Mouse (Mus musculus) MEL (cell line): ENCODE measurements around the gene Rftn1. TPM values are rescaled to one million over a fixed set of nuclear protein-coding genes. Genes with fewer than 3 reads are reported as not detected.

Experiments
- DNase-seq: peaks from one replicate; pipeline ENCODE4 v3.0.0; 2011; ENCODE audit warnings: low read depth, low spot score
- H3K27ac ChIP-seq: 2 replicates; pipeline ENCODE4 v1.5.1; 2012; ENCODE audit warnings: low read depth, mild to moderate bottlenecking, control low read depth, low read length, moderate library complexity; ENCODE audit not compliant: control insufficient read depth
- H3K27me3 ChIP-seq, 2 experiments: fragments of 150-350 bp in 1 of 2; sonication (generic) in 1 of 2; 2 replicates each; pipeline ENCODE4 v1.6.1; 2012; ENCODE audit warnings: low read length in 2 of 2, mild to moderate bottlenecking in 2 of 2, improper control_type of control experiment in 1 of 2, moderate library complexity in 1 of 2; ENCODE audit not compliant: insufficient read depth in 2 of 2, control insufficient read depth in 1 of 2
- H3K36me3 ChIP-seq, 2 experiments: 2 replicates each; pipeline ENCODE4 v1.6.1; 2012 to 2014; ENCODE audit warnings: low read length in 2 of 2, improper control_type of control experiment in 1 of 2, inconsistent platforms in 1 of 2, mild to moderate bottlenecking in 1 of 2; ENCODE audit not compliant: insufficient read depth in 2 of 2, control insufficient read depth in 1 of 2
- H3K4me1 ChIP-seq, 2 experiments: fragments of 150-350 bp in 1 of 2; sonication (generic) in 1 of 2; 2 replicates each; pipeline ENCODE4 v1.6.1; 2012; ENCODE audit warnings: low read length in 2 of 2, improper control_type of control experiment in 1 of 2, mild to moderate bottlenecking in 1 of 2; ENCODE audit not compliant: insufficient read depth in 2 of 2, control insufficient read depth in 1 of 2
- H3K4me3 ChIP-seq, 2 experiments: fragments of 150-350 bp in 1 of 2; sonication (generic) in 1 of 2; 2 replicates each; pipeline ENCODE4 v1.5.1; 2012; ENCODE audit warnings: low read depth in 2 of 2, low read length in 2 of 2, mild to moderate bottlenecking in 2 of 2, moderate library complexity in 2 of 2, control low read depth in 1 of 2, improper control_type of control experiment in 1 of 2; ENCODE audit not compliant: control insufficient read depth in 1 of 2, insufficient read depth in 1 of 2
- H3K79me2 ChIP-seq: 2 replicates; pipeline ENCODE4 v1.6.1; 2012; ENCODE audit warnings: mild to moderate bottlenecking, low read length, moderate library complexity; ENCODE audit not compliant: control insufficient read depth, poor library complexity, insufficient read depth
- H3K9ac ChIP-seq: 2 replicates; pipeline ENCODE4 v1.6.1; 2012; ENCODE audit warnings: low read depth, mild to moderate bottlenecking, control low read depth, low read length, moderate library complexity; ENCODE audit not compliant: control insufficient read depth, poor library complexity, severe bottlenecking
- H3K9me3 ChIP-seq: fragments of 150-350 bp; sonication (generic); replicated peaks from 2 replicates; pipeline ENCODE4 v1.6.1; 2012; ENCODE audit warnings: mild to moderate bottlenecking, low read length, improper control_type of control experiment, moderate library complexity; ENCODE audit not compliant: insufficient read depth
- BHLHE40 ChIP-seq: IDR thresholded peaks from 2 replicates; pipeline ENCODE4 v1.6.1; 2012; ENCODE audit warnings: low read depth, mild to moderate bottlenecking, inconsistent platforms, low read length, improper control_type of control experiment, borderline replicate concordance
- CHD1 ChIP-seq: IDR thresholded peaks from 2 replicates; pipeline ENCODE4 v1.6.1; 2012; ENCODE audit warnings: low read depth, mild to moderate bottlenecking, inconsistent platforms, low read length, improper control_type of control experiment
- CHD2 ChIP-seq: IDR thresholded peaks from 2 replicates; pipeline ENCODE4 v1.6.1; 2011; ENCODE audit warnings: low read length, improper control_type of control experiment
- CTCF ChIP-seq, 3 experiments: IDR thresholded peaks in 2 of 3; conservative IDR thresholded peaks in 1 of 3; 2 replicates each; pipeline ENCODE4 v1.5.1; 2011 to 2012; ENCODE audit warnings: low read length in 3 of 3, low read depth in 2 of 3, mild to moderate bottlenecking in 2 of 3, improper control_type of control experiment in 1 of 3, inconsistent platforms in 1 of 3, mixed read lengths in 1 of 3, moderate library complexity in 1 of 3; ENCODE audit not compliant: control insufficient read depth in 1 of 3, insufficient read depth in 1 of 3, poor library complexity in 1 of 3, severe bottlenecking in 1 of 3
- ELF1 ChIP-seq: IDR thresholded peaks from 2 replicates; pipeline ENCODE4 v1.6.1; 2014; ENCODE audit warnings: low read depth, mild to moderate bottlenecking, inconsistent platforms, low read length, improper control_type of control experiment, moderate library complexity
- EP300 ChIP-seq, 2 experiments: IDR thresholded peaks; 2 replicates each; pipeline ENCODE4 v1.6.1; 2011; ENCODE audit warnings: improper control_type of control experiment in 2 of 2, low read length in 2 of 2, low read depth in 1 of 2, mild to moderate bottlenecking in 1 of 2
- ETS1 ChIP-seq: IDR thresholded peaks from 2 replicates; pipeline ENCODE4 v1.6.1; 2012; ENCODE audit warnings: low read depth, mild to moderate bottlenecking, inconsistent platforms, low read length, improper control_type of control experiment, moderate library complexity
- GABPA ChIP-seq: IDR thresholded peaks from 2 replicates; pipeline ENCODE4 v1.6.1; 2012; ENCODE audit warnings: low read depth, mild to moderate bottlenecking, inconsistent platforms, low read length, improper control_type of control experiment, moderate library complexity
- GATA1 ChIP-seq: IDR thresholded peaks from 2 replicates; pipeline ENCODE4 v1.6.1; 2011; ENCODE audit warnings: low read depth, low read length, improper control_type of control experiment
- HCFC1 ChIP-seq: IDR thresholded peaks from 2 replicates; pipeline ENCODE4 v1.6.1; 2012; ENCODE audit warnings: low read depth, mild to moderate bottlenecking, inconsistent platforms, low read length, improper control_type of control experiment, moderate library complexity
- MAX ChIP-seq: IDR thresholded peaks from 2 replicates; pipeline ENCODE4 v1.6.1; 2011; ENCODE audit warnings: low read length, improper control_type of control experiment
- MAZ ChIP-seq: IDR thresholded peaks from 2 replicates; pipeline ENCODE4 v1.6.1; 2012; ENCODE audit warnings: low read depth, mild to moderate bottlenecking, inconsistent platforms, low read length, improper control_type of control experiment
- MEF2A ChIP-seq: IDR thresholded peaks from 2 replicates; pipeline ENCODE4 v1.6.1; 2014; ENCODE audit warnings: low read depth, mild to moderate bottlenecking, inconsistent platforms, low read length, improper control_type of control experiment; ENCODE audit not compliant: poor library complexity, insufficient replicate concordance, severe bottlenecking; ENCODE audit errors: extremely low read depth
- MXI1 ChIP-seq: IDR thresholded peaks from 2 replicates; pipeline ENCODE4 v1.6.1; 2011; ENCODE audit warnings: mild to moderate bottlenecking, low read depth, low read length, improper control_type of control experiment
- MYC ChIP-seq: IDR thresholded peaks from 2 replicates; pipeline ENCODE4 v1.6.1; 2011; ENCODE audit warnings: low read depth, mild to moderate bottlenecking, low read length, improper control_type of control experiment, moderate library complexity
- NELFE ChIP-seq: IDR thresholded peaks from 2 replicates; pipeline ENCODE4 v1.6.1; 2011; ENCODE audit warnings: low read depth, low read length, improper control_type of control experiment
- NRF1 ChIP-seq: IDR thresholded peaks from 2 replicates; pipeline ENCODE4 v1.6.1; 2014; ENCODE audit warnings: low read depth, mild to moderate bottlenecking, inconsistent platforms, low read length, improper control_type of control experiment, moderate library complexity; ENCODE audit not compliant: poor library complexity, insufficient read depth, severe bottlenecking
- POLR2AphosphoS5 ChIP-seq: IDR thresholded peaks from 2 replicates; pipeline ENCODE4 v1.6.1; 2012; ENCODE audit warnings: low read depth, borderline replicate concordance, mild to moderate bottlenecking, inconsistent platforms, low read length, moderate library complexity, mixed read lengths
- RAD21 ChIP-seq: IDR thresholded peaks from 2 replicates; pipeline ENCODE4 v1.6.1; 2011; ENCODE audit warnings: mild to moderate bottlenecking, low read depth, low read length, improper control_type of control experiment
- RCOR1 ChIP-seq: IDR thresholded peaks from 2 replicates; pipeline ENCODE4 v1.6.1; 2012; ENCODE audit warnings: low read depth, mild to moderate bottlenecking, inconsistent platforms, low read length, improper control_type of control experiment
- SIN3A ChIP-seq: IDR thresholded peaks from 2 replicates; pipeline ENCODE4 v1.6.1; 2012; ENCODE audit warnings: low read length, improper control_type of control experiment, inconsistent platforms
- SMC3 ChIP-seq: IDR thresholded peaks from 2 replicates; pipeline ENCODE4 v1.6.1; 2011; ENCODE audit warnings: low read depth, low read length, improper control_type of control experiment
- TAL1 ChIP-seq: IDR thresholded peaks from 2 replicates; pipeline ENCODE4 v1.6.1; 2012; ENCODE audit warnings: mild to moderate bottlenecking, inconsistent platforms, low read length, moderate library complexity, mixed read lengths
- TBP ChIP-seq: IDR thresholded peaks from 2 replicates; pipeline ENCODE4 v1.8.0; 2011; ENCODE audit warnings: low read depth, low read length, improper control_type of control experiment
- TCF12 ChIP-seq: IDR thresholded peaks from 2 replicates; pipeline ENCODE4 v1.6.1; 2014; ENCODE audit warnings: low read depth, mild to moderate bottlenecking, inconsistent platforms, low read length, improper control_type of control experiment, moderate library complexity
- UBTF ChIP-seq: IDR thresholded peaks from 2 replicates; pipeline ENCODE4 v1.6.1; 2012; ENCODE audit warnings: low read depth, mild to moderate bottlenecking, inconsistent platforms, low read length, improper control_type of control experiment, moderate library complexity, borderline replicate concordance; ENCODE audit not compliant: insufficient read depth
- USF1 ChIP-seq: IDR thresholded peaks from 2 replicates; pipeline ENCODE4 v1.6.1; 2014; ENCODE audit warnings: low read depth, mild to moderate bottlenecking, inconsistent platforms, low read length, improper control_type of control experiment, moderate library complexity
- USF2 ChIP-seq, 2 experiments: IDR thresholded peaks; 2 replicates each; pipeline ENCODE4 v1.6.1; 2011 to 2012; ENCODE audit warnings: improper control_type of control experiment in 2 of 2, low read length in 2 of 2, borderline replicate concordance in 1 of 2, inconsistent platforms in 1 of 2, low read depth in 1 of 2, mild to moderate bottlenecking in 1 of 2; ENCODE audit not compliant: insufficient read depth in 1 of 2
- ZC3H11A ChIP-seq: IDR thresholded peaks from 2 replicates; pipeline ENCODE4 v1.6.1; 2012; ENCODE audit warnings: low read depth, mild to moderate bottlenecking, inconsistent platforms, low read length, improper control_type of control experiment
- ZKSCAN1 ChIP-seq: IDR thresholded peaks from 2 replicates; pipeline ENCODE4 v1.6.1; 2012; ENCODE audit warnings: low read depth, mild to moderate bottlenecking, inconsistent platforms, low read length, improper control_type of control experiment, moderate library complexity
- ZMIZ1 ChIP-seq: IDR thresholded peaks from 2 replicates; pipeline ENCODE4 v1.6.1; 2012; ENCODE audit warnings: low read depth, mild to moderate bottlenecking, inconsistent platforms, low read length, improper control_type of control experiment, moderate library complexity
- ZNF384 ChIP-seq: IDR thresholded peaks from 2 replicates; pipeline ENCODE4 v1.6.1; 2012; ENCODE audit warnings: low read depth, mild to moderate bottlenecking, inconsistent platforms, low read length, improper control_type of control experiment
- polyA plus RNA-seq, 2 experiments: library from polyadenylated mRNA; stranded (reverse) in 1 of 2; unstranded in 1 of 2; fragments of >175 nt in 1 of 2; fragments of >200 nt in 1 of 2; gene quantifications; 2 replicates each; pipeline versions ENCODE4 v1.2.1 to v1.2.4; 2012; ENCODE audit warnings: low replicate concordance in 2 of 2, low read depth in 1 of 2; ENCODE audit not compliant: insufficient read length in 2 of 2, insufficient read depth in 1 of 2, missing spikeins in 1 of 2
- total RNA-seq: library from RNA; depleted of rRNA; stranded (reverse); fragments of 300-350 nt; gene quantifications from 2 replicates; pipeline ENCODE4 v1.2.3, GENCODE M21; 2012

Gene Rftn1
- total and polyA plus RNA-seq, 3 experiments: 70.2 to 76.1 TPM; not detected in 1

DNA sequence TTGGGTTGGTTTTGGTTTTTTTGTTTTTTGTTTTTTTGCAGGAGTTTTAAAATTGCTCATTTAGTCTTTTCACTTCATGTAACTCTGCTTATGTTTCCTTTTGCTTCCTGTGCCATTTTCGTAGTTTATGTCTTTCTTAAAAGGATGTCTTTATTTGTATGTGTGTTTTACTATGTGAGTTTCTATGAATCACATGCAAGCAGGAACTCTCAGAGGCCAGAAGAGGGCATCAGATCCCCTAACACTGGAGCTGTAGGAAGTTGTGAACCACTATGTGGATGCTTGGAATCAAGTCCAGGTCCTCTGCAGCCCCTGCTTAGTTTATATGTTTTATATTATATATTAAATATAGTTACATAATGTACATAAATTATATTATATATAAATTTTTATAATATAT lies 218.3 kb downstream of the Rftn1 start:
- Histone ChIP-seq H3K36me3 (peaks cover 0 to 17% of the 10 kb centered on the region in 2 experiments; a peak in 2 of 4 replicates), H3K27me3 (no peaks in the 10 kb centered on the region), H3K4me1 (peaks cover 4 to 15% of the 10 kb centered on the region in 2 experiments; a peak in 3 of 4 replicates), H3K4me3 (no peak overlapping the region), H3K79me2 (no peaks in the 10 kb centered on the region), H3K9ac (no peak overlapping the region), H3K9me3 (no peaks in the 10 kb centered on the region), H3K27ac (no peak overlapping the region)
- DNase-seq: peak; percentile 56
- TF ChIP-seq EP300 (IDR thresholded peaks at IDR 0.05; ENCODE audit: low read depth in 1 of 2, low read length in 2 of 2) (no peak), RAD21 (peak; percentile 57), MEF2A (no peak), ZMIZ1 (no peak), NELFE (no peak), BHLHE40 (no peak), POLR2AphosphoS5 (no peak), CHD2 (no peak), GABPA (no peak), MAX (no peak), CHD1 (no peak), USF2 (IDR thresholded peaks at IDR 0.05; ENCODE audit: borderline replicate concordance in 1 of 2, insufficient read depth in 1 of 2, low read depth in 1 of 2, low read length in 2 of 2) (no peak), TCF12 (no peak), SIN3A (no peak), UBTF (no peak), ELF1 (no peak), TAL1 (no peak), ETS1 (no peak), NRF1 (no peak), MAZ (no peak), ZKSCAN1 (no peak), TBP (no peak), ZC3H11A (peak; percentile 57), CTCF (IDR thresholded peaks at IDR 0.05 in 2 of 3, conservative IDR thresholded peaks at IDR 0.05 in 1 of 3; ENCODE audit: control insufficient read depth in 1 of 3, insufficient read depth in 1 of 3, low read depth in 2 of 3, low read length in 3 of 3, poor library complexity in 1 of 3, severe bottlenecking in 1 of 3) (peak; percentile 17 to 48 (median 36); a peak in 4 of 6 replicates), MYC (0 out of 2 replicates have a peak, but pooled peaks have one; percentile 22), SMC3 (peak; percentile 63), HCFC1 (no peak), RCOR1 (no peak), MXI1 (no peak), ZNF384 (no peak), USF1 (no peak), GATA1 (no peak)
